Mouse (Mus musculus) olfactory bulb, adult 2 months (tissue): ENCODE data around the gene Cacna1e.

Source experiments
- CTCF ChIP-seq: fragments of 200-500 bp; IDR thresholded peaks from 2 replicates; pipeline ENCODE4 v1.5.1; 2012; ENCODE audit warnings: low read depth, mild to moderate bottlenecking, low read length, moderate library complexity; ENCODE audit not compliant: insufficient read depth
- POLR2A ChIP-seq: fragments of 200-500 bp; IDR thresholded peaks from 2 replicates; pipeline ENCODE4 v1.6.1; 2012; ENCODE audit warnings: mild to moderate bottlenecking, low read depth, low read length, moderate library complexity; ENCODE audit not compliant: insufficient read depth

DNA sequence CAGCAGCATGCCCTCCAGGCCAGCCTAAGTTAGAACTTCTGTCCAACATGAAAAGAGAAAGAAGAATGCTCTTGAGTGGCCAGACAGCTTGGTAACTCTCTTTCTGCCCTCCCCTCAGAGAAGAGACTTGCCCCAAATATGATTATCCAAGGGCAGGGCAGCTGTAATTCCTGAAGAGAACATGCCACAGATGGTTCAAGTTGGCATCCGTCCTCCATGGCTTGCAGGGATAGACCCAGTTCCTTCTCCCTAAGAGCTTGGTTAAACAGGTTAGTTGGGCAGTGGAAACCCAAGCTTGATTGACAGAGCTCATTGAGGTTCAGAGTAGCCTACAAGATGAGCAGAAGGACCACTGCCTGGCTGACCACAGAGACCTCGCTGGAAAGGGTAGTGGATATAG lies 85.5 kb downstream of the Cacna1e start:
- TF ChIP-seq CTCF (no peak), POLR2A (no peak)
